Mouse (Mus musculus) adrenal gland, postnatal 4 days (tissue): ENCODE data around the gene Mtmr14. TPM values are rescaled to one million over a fixed set of nuclear protein-coding genes. Genes with fewer than 3 reads are reported as not detected.

ENCODE experiments used
- DNase-seq, 2 experiments: peaks; one replicate each; pipeline ENCODE4 v3.0.0; 2021 to 2022; ENCODE audit warnings: low spot score in 2 of 2, mixed read lengths in 2 of 2
- long read RNA-seq, 2 experiments: library from polyadenylated mRNA; stranded (forward); transcript quantifications; one replicate each; pipeline ENCODE4 v2.0.0; 2021
- total RNA-seq, 2 experiments: library from RNA; stranded (reverse); gene quantifications; 2 replicates each; pipeline ENCODE4 v1.2.3; 2021

Mtmr14 gene
- 10 to 100 TPM; 25.8 to 26.2 TPM for total RNA-seq
- long read RNA-seq, experiment 1, transcript Mtmr14-201 (19 exons, 2,676 nt) = major isoform, 10 of 44 reads
- long read RNA-seq, experiment 1, partial matches to known transcripts = 2 of 44 reads
- long read RNA-seq, experiment 1, other reads (novel, unspliced or antisense) = 31 of 44 reads
- long read RNA-seq, experiment 2, transcript Mtmr14-201 (19 exons, 2,676 nt) = major isoform, 16 of 74 reads
- long read RNA-seq, experiment 2, partial matches to known transcripts = 4 of 74 reads
- long read RNA-seq, experiment 2, other reads (novel, unspliced or antisense) = 54 of 74 reads

- peak; percentile 99 for DNase-seq
These were observed at the start of gene Mtmr14 for GRCm38 (mm10) chr6:113237542-113238270. Gene Mtmr14 (plus strand): TSS chr6:113237843.

- DNase-seq = no peak
These were observed 43.7 kb upstream of the Mtmr14 start for GRCm38 (mm10) chr6:113193765-113194460.

DNA sequence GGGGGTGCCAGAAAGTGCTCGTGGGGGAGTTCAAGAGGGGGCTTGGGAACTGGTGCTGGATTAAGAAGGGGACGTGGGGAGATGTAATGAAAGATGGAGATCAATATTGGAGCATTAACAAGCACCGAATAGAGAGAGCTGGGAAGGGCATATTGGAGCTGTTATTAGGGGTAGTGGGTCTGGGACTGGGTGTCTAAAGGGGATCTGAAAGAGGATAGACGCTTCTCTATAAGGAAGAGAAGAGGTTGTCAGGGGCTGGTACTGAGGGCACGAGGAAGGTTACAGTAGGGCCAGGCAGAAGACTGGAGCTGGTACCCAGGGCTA, 43.2 kb upstream of the Mtmr14 start:
- DNase-seq = no peak

DNA sequence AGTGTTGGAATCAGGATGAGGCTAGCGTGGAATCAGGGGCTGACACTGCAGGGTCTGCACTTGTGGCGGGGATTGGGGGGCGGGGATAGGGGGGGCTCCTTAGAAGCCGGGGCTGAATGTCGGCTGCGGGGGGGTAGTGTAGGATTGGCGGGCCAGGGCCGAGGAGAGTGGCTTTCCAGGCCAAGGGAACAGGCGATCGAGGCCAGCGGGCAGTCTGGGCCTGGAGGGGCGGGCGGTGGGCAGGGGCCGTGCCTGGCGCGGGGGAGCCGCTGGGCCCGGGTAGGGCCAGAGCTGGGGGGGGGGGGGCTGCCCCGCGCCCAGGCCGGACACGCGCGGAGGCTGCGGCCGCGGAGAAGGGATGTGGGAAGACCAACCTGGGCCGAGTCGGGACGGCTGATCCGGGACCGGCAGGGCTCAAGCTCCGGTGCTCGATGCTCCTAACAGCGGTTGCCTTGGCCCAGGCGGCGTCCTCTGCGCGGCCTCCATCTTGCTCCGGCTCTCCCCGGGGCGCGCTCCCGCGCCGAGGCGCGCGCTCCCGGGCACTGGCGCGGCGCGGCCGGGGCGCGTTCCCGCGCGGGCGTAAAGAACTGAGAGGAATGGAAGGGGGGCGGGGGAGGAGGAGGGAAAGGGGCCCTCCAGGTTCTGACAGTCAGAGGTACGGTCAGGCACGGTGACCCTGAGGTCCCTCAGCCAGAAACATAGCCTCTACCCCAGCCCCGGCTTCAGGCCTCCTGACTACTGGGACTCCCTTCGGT, 42.6 kb upstream of the Mtmr14 start, which contains the start of gene Lhfpl4:
Gene Lhfpl4, minus strand, starts transcription at position 544 of the 755 bp plus-strand sequence.
- DNase-seq = no peak

- no peak for DNase-seq
These were observed 42.0 kb upstream of the Mtmr14 start for GRCm38 (mm10) chr6:113195596-113195992.

- no peak for DNase-seq
These were observed 21.4 kb upstream of the Mtmr14 start for GRCm38 (mm10) chr6:113216280-113216679.

- DNase-seq = no peak
These were observed 11.8 kb upstream of the Mtmr14 start for GRCm38 (mm10) chr6:113225798-113226197.

DNA sequence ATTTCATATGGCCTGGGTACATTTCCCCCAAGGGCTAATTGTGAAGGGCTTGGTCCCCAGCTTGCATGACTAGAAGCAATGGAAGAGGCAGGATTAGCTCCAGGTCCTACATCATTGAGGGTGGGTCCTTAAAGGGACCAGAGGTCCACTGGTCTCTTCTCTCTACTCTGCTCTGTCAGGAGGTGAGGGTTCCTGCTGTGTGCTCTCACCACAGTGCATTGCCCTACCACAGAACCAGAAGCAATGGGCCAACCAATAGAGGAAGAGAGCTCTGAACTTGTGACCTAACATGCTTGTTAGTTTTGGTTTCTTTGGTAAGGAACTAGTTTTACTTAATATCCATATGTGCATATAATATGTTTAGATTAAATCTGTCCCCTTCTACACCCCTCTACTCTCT, 10.9 kb upstream of the Mtmr14 start:
- DNase-seq = no peak

DNA sequence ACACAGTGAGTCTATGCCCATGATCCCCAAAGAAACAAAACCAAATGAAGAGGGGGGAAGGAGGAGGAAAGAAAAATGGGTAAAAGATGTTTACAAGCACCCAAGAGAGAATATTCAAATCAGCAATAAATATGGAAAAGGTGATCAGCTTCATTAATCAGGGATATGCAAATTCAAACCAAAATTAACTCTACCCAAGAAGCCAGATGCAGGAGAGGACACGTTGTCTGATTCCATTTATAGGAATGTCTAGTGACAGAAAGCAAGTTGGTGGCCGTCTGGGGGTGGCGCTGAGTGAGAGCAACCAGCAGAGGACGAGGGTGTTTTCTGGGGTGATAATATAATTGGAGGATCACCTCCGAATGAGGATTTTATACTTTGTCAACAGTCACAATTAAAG, 2.5 kb upstream of the Mtmr14 start:
- no peak for DNase-seq

DNA sequence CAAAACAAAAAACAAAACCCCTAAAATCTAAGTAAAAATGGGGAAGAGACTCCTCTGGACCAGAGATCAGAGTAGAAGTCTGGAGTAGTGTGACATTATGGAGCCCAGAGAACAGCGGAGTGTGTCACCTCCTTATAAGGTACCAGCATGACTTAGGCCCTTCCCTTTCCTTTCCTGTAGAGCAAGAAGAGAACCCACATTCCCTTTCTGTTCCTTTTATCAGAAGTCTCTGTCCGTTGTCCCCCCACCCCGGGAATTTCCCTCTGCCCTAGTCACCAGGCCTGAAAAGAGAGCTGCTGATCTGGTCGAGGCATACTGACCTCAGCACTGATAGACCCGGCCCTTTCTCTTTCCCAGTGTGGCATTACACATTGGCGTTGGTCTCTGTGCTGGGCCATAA, 799 bp downstream of the Mtmr14 start:
- DNase-seq = no peak

DNA sequence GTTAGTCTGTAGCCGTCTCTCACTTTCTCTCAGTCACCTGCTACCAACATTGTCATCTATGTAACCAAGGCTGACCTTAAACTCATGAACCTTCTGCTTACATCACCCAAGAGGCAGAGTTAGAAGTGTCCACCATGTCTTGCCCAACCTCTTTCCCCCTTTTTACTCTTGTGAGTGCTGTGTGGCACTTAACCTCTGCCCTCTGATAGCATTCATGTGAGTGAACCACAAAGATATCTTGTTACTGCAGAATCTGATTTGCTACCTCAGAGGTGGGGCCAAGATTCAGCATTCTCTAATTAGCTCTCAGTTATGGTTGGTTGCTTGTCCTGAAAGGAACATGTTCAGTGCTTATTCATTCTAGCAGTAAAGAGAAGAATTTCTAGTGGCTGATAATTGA, 5.1 kb downstream of the Mtmr14 start:
- DNase-seq = no peak

DNA sequence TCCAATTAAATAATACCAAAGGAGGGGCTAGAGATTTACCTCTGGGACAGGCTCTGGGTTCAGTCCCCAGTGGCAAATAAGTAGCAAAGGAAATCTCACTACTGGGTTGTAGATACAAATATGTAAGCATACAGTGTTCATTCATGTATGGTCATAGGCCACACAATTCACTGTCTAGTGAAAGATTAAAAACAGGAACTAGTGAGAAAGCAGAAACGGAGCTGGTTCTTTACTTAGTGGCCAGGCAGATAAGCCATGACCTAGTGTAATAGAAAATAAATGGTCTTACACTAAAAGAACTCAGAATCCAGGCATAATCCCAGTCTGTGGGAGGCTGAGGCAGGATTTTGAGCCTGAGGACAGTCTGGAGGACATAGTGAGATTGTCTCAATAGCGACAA, 7.9 kb downstream of the Mtmr14 start:
- no peak for DNase-seq

DNA sequence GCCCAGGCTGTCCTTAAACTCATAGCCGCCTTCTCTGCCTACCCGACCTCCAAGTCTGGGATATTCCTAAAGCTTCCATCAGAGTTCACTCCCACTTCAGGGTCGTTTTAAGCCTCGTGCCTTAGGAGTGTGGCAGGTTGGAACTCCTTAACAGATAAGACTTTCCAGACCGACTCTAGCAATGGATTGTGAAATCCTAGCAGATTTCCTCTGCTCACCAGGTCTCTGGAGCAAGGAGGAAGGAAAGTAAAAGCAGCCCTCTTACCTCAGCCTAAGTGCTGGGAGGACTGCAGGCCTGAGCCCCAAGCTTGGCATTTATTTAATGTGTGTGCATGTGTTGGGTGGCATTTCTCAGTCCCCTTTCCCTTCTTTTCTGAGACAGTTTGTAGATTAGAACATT, 13.1 kb downstream of the Mtmr14 start:
- no peak for DNase-seq

DNA sequence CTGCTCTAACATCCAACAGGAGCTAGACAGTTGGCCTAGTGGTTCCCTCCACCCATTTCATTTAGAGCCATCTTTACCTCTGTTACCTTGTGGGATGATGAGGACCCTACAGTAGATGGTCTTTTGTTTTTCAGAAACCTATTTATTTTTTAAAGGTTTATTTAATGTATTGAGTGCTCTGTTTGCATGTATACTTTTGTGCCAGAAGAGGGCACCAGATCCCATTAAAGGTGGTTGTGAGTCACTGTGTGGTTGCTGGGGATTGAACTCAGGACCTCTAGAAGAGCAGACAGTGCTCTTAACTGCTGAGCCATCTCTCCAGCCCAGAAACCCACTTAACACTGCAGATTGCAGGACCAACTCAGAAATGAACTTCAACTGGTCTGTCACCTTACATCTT, 14.3 kb downstream of the Mtmr14 start:
- no peak for DNase-seq

DNA sequence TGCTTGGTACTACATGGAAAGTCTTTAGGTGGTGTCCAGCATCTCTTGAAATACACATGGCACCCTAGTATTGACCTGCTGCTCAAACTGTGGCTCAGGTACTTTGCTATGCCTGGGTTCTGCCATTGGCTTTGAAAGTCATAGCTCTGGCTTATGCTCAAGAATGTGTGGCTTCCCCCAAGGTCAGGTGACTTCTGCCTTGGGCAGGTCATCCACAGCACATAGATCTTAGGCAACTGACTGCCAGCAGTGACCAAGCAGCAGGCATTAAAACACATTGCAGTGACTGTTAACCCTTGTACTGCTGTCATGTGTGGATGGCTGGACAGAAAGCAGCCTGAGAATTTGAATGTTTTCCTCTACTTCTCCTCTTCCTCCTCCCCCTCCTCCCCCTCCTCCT, 17.3 kb downstream of the Mtmr14 start:
- DNase-seq = no peak

GRCm38 (mm10) chr6:113261174-113261858, 23.7 kb downstream of the Mtmr14 start:
- DNase-seq = no peak

DNA sequence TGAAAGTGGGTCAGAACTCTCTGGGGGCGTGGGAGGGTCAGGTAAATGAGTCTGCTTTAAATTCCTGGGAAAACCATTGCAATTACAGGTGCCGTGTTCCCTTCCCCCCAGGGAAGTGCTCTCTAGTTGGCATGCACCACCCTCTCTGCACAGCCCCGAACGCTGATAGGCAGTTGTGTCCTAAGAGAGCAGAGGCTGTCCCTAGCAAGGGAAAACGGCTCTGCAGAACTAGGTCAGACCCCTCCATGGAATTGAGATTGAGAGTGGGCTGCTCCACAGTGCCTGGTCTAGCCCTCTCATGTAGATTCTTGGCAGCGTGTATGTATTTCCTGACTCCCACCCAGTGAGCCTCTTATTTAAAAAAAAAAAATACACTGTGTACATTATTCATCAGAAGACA, 25.9 kb downstream of the Mtmr14 start:
- no peak for DNase-seq

DNA sequence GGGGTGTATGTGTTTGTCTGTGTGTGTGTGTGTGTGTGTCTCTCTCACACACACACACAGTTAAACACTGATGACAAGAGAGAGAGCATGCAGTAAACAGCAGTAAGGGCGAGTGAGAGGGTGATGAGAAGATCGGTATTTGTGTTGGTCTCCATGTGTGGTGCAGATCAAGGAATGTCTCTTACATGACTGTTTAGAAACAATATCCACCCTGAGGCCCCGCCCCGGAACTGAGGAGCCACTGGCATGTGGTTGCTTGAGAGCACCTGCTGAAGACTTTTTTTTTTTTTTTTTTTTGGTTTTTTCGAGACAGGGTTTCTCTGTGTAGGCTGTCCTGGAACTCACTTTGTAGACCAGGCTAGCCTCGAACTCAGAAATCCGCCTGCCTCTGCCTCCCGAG, 26.8 kb downstream of the Mtmr14 start:
- no peak for DNase-seq

DNA sequence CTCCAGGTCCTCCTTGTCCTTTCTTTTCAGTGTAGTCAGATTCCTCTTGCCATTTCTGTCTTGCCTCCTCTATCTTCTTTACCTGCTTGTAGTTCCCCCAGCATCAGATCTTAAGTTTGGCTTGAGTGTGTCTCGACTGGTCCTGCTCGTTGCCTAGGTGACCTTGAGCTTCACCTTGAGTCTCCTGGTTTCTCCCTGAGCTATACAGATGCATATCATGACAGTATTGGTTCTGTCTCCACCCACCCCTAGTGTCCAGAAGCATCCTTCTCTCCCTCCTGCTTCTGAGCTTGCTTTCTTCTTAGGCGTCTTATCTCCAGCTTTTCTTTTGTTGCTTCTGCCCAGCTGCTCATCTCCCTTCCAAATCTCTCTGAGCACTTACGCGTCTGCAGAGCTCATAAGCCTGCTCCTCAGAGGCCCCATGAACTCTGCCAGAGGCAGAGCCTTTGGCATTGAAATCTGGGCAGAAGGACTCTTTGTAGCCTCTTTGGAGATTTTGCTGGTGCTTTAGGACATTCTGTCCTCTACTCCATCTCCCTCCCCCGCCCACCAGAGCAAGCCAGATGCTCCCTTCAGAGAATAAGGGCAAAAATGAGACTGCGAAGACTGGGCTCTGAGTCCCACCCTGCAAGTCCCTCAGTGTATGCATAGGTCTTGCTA, 29.5 kb downstream of the Mtmr14 start:
- DNase-seq = no peak

DNA sequence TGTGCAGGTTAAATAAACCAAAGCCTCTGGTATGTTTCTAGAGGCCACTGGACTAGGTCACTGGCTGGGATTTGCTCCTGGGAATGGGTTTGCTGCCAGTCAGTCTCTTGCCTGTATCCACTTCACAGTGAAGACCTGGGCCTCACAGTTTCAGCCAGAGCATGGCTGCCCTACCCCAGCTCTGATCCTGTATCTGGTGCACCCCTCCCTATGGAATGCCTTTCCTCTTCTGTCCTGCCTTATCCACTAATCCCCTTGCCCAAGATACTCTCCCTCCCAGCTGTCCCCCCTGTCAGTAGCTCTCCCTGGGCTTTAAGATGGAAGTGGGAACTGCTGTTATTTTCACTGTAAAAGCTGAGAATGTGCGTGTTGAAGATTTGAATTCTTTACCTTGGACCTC, 30.3 kb downstream of the Mtmr14 start:
- no peak for DNase-seq

DNA sequence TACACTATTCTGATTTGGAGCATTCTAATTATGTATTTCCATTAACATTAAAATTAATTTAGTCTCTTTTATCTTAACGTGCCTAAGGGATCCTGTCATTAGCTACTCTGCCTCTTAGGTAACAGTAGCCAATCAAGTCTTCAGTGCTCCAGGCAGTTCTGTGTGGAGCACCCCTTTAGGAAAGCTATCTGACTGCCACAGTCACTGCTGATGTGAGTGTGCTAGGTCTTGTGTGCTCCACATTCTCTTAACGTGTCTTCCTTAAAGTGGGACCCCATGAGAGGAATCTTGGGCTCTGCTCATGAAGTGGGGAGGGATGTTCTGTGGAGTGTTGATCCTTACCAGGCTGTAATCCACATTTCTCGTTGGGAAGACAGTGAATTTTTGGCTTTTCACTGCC, 34.7 kb downstream of the Mtmr14 start:
- no peak for DNase-seq
